Mouse (Mus musculus): ENCODE results near the gene Mob3a.

DNA sequence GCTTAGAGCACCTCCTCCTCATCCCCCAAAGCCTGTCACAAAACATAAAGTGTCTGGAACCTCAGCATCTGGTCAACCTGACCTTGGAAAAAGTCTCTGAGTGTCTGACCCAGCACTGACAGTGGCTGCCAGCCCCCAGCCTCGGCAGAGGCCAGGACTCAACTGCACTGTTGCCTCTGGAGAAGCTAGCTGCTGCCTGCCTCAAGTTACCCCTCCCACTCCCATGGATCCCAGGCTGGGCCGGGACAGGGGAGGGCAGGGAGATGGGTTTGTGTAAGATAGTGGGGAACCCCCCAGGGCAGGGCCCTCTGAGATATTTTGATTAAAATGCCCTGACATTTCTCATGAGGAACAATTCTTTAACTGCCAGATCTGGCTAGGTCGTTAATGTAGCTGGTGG is 3.3 kb upstream of the Mob3a start:
- TF ChIP-seq CTCF (IDR thresholded peaks at IDR 0.05; ENCODE audit: low read depth) (no peak), EP300 (IDR thresholded peaks at IDR 0.05; ENCODE audit: low read depth) (no peak)
